Mouse (Mus musculus): ENCODE results near the gene Chst15. TPM values are rescaled to one million over a fixed set of nuclear protein-coding genes. Genes with fewer than 3 reads are reported as not detected.

The Chst15 gene
- total RNA-seq, 2 experiments from 2014 or later = 34.9 to 46.1 TPM

Other genes with a start within 250 kb of the Chst15 start
- gene Cpxm2, start 162.5 kb downstream of the Chst15 start, total RNA-seq (2021) = 1 to 10 TPM; 1.8 to 2.5 TPM

Data from layer of hippocampus, postnatal 25 days (tissue).